Mouse (Mus musculus): ENCODE results near the gene Tjp1. TPM values are rescaled to one million over a fixed set of nuclear protein-coding genes. Genes with fewer than 3 reads are reported as not detected.

The Tjp1 gene
- polyA plus RNA-seq, 1 experiment from 2014 or later, result 19.1 TPM

DNA sequence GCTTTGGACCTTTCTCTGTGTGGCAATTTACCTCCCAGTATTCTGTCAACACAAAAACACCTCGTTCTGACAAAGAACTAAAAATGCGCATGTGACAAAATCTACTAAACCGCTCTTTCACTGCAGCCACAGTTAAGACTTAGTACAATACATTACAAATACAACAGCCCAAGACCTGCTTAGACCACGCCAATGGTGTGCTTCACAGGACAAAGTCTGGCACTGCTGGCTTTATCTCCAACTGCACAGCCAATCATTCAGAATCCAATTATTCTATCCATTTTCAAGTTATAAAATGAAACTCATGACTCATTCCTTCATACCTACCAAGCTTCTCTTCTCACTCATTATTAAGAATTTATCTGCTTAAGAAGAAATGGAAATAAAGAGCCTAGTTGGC, 162.0 kb downstream of the Tjp1 start:
- Histone ChIP-seq H3K9ac (ENCODE audit: low read length) (no peak overlapping the region), H3K4me3 (ENCODE audit: low read depth, low read length) (no peak overlapping the region), H3K9me3 (ENCODE audit: control insufficient read depth, low read length) (no peaks in the 10 kb centered on the region), H3K27me3 (ENCODE audit: control insufficient read depth, insufficient read depth, low read length) (no peaks in the 10 kb centered on the region), H3K4me1 (ENCODE audit: control insufficient read depth, insufficient read depth, low read length) (0 out of 2 replicates have a peak, but pooled peaks cover 2% of the 10 kb centered on the region), H3K36me3 (ENCODE audit: control insufficient read depth, insufficient read depth, low read length) (no peaks in the 10 kb centered on the region), H3K27ac (replicated peaks; ENCODE audit: low read depth, low read length) (no peak overlapping the region), H3K4me2 (ENCODE audit: low read depth, severe bottlenecking) (no peak overlapping the region)
- DNase-seq (ENCODE audit: low spot score) (no peak), ATAC-seq (ENCODE audit: insufficient number of reproducible peaks, low FRiP score, low TSS enrichment, low read depth) (no peak)
- WGBS, result 88% methylated on average over 4 of the region's 4 CpGs

DNA sequence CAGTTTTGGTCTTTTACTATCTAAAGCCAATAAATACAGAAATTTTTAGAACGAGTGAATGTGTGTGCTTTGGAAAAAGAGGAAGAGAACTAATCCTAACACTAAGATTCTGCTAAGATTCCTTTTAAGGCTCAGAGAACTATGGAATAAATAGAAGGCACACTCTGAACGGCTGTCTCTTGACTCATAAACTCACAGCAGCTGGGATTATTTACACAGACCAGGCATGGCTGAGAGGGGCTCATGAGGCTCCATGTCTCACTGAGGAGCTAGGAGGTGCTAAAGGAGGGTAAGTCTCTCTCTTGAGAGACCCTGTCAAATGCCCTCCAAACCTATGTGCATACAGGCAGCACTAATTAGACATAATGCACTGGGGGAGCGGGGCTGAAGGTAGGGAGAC, 167.3 kb downstream of the Tjp1 start:
- Histone ChIP-seq H3K4me3 (ENCODE audit: low read depth, low read length) (no peak overlapping the region), H3K9me3 (ENCODE audit: control insufficient read depth, low read length) (no peaks in the 10 kb centered on the region), H3K27ac (replicated peaks; ENCODE audit: low read depth, low read length) (no peak overlapping the region), H3K4me1 (ENCODE audit: control insufficient read depth, insufficient read depth, low read length) (no peaks in the 10 kb centered on the region; the same call in 1 of the 2 replicates), H3K27me3 (ENCODE audit: control insufficient read depth, insufficient read depth, low read length) (no peaks in the 10 kb centered on the region), H3K4me2 (ENCODE audit: low read depth, severe bottlenecking) (no peak overlapping the region), H3K9ac (ENCODE audit: low read length) (no peak overlapping the region), H3K36me3 (ENCODE audit: control insufficient read depth, insufficient read depth, low read length) (no peaks in the 10 kb centered on the region)
- ATAC-seq (ENCODE audit: insufficient number of reproducible peaks, low FRiP score, low TSS enrichment, low read depth), result no peak
- WGBS, result 55% methylated on average over 3 of the region's 3 CpGs
- DNase-seq (ENCODE audit: low spot score), result no peak

DNA sequence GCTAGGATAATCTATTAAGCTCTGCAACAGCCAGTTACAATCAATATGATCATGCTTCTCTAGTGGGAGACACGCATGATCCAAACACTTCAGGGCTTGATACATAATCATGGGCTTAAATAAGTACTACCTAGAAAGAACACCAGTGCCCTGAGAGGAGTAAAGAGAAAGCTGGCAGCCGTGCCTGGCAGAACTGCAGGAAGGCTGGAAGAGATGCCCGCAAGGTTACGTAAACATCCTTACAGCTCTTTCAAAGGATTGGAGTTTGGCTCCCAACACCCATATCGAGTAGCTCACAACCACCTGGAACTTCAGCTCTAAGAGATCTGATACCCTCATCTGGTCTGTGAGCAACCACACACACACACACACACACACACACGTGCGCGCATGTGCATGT, 167.8 kb downstream of the Tjp1 start:
- Histone ChIP-seq H3K9ac (ENCODE audit: low read length) (no peak overlapping the region), H3K4me3 (ENCODE audit: low read depth, low read length) (no peak overlapping the region), H3K27ac (replicated peaks; ENCODE audit: low read depth, low read length) (no peak overlapping the region), H3K4me1 (ENCODE audit: control insufficient read depth, insufficient read depth, low read length) (no peaks in the 10 kb centered on the region; the same call in 1 of the 2 replicates), H3K27me3 (ENCODE audit: control insufficient read depth, insufficient read depth, low read length) (no peaks in the 10 kb centered on the region), H3K4me2 (ENCODE audit: low read depth, severe bottlenecking) (no peak overlapping the region), H3K9me3 (ENCODE audit: control insufficient read depth, low read length) (no peaks in the 10 kb centered on the region), H3K36me3 (ENCODE audit: control insufficient read depth, insufficient read depth, low read length) (no peaks in the 10 kb centered on the region)
- WGBS, result 81% methylated on average over 8 of the region's 8 CpGs
- ATAC-seq (ENCODE audit: insufficient number of reproducible peaks, low FRiP score, low TSS enrichment, low read depth) (no peak), DNase-seq (ENCODE audit: low spot score) (no peak)

DNA sequence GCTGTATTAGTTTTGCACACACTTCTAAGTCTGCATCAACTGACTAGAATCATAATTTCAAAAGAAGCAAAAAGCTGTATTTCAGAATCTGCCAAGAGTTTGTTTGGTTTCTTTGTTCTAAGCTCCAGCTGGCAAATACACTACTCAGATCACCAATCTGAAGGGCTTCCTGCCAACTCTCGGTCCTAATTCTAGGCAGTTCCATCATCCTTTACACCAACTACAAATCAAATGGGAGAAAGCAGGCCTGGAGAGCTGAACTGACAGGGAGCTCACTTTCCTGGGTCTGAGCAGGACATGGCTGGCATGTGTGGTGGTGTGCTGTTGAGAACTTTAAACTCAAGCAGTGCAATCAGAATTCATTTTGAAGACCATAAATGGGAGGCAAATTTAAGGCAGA, 170.0 kb downstream of the Tjp1 start:
- Histone ChIP-seq H3K4me3 (ENCODE audit: low read depth, low read length) (no peak overlapping the region), H3K9me3 (ENCODE audit: control insufficient read depth, low read length) (no peaks in the 10 kb centered on the region), H3K27me3 (ENCODE audit: control insufficient read depth, insufficient read depth, low read length) (no peaks in the 10 kb centered on the region), H3K36me3 (ENCODE audit: control insufficient read depth, insufficient read depth, low read length) (no peaks in the 10 kb centered on the region), H3K4me2 (ENCODE audit: low read depth, severe bottlenecking) (no peak overlapping the region), H3K9ac (ENCODE audit: low read length) (no peak overlapping the region), H3K27ac (replicated peaks; ENCODE audit: low read depth, low read length) (no peak overlapping the region), H3K4me1 (ENCODE audit: control insufficient read depth, insufficient read depth, low read length) (no peaks in the 10 kb centered on the region; the same call in 1 of the 2 replicates)
- DNase-seq (ENCODE audit: low spot score) (no peak), ATAC-seq (ENCODE audit: insufficient number of reproducible peaks, low FRiP score, low TSS enrichment, low read depth) (no peak)
- 21% methylated on average over 1 of the region's 1 CpGs for WGBS

DNA sequence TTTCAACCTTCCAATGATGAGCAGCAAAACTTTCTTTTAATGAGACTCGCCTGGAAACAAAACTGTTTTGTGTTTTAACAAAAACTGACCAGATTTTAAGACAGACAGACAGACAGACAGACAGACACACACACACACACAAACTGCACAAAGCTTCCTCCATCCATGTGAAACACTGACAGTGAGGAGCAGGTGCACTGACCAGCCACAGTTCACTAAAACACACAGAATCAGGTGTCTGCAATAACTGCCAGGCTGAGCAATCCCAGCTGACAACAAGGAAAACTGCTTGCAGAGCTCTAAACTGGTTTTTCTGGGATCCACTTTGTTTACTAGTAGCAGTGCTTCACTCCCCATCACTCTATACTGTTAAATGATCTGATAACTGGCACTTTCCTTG, 171.4 kb downstream of the Tjp1 start:
- no peak for DNase-seq (ENCODE audit: low spot score)

DNA sequence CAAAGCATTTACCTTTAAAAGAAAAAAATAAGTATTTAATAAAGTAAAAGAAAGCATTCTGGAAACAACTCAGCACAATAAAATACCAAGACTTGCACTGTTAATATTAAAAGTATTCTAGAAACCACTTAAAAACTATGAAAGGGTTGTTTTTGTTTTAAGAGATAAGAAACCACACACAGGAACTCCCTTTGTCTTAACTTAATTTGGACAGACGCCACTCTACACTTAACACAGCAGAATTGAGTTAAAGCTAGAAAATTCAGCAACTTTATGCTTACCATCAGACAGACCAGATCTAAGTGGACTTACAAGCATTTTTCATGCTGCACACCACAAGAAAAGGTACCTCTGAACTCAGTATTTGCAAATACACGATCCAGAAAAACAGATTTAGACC, 172.7 kb downstream of the Tjp1 start:
- H3K9ac ChIP-seq (ENCODE audit: low read length), result no peak overlapping the region
- no peaks in the 10 kb centered on the region for H3K36me3 ChIP-seq (ENCODE audit: control insufficient read depth, insufficient read depth, low read length)
- H3K4me2 ChIP-seq (ENCODE audit: low read depth, severe bottlenecking), result no peak overlapping the region
- no peak overlapping the region for H3K27ac ChIP-seq (replicated peaks; ENCODE audit: low read depth, low read length)
- no peaks in the 10 kb centered on the region for H3K27me3 ChIP-seq (ENCODE audit: control insufficient read depth, insufficient read depth, low read length)
- DNase-seq (ENCODE audit: low spot score) (no peak), ATAC-seq (ENCODE audit: insufficient number of reproducible peaks, low FRiP score, low TSS enrichment, low read depth) (no peak)
- no peaks in the 10 kb centered on the region; the same call in 1 of the 2 replicates for H3K4me1 ChIP-seq (ENCODE audit: control insufficient read depth, insufficient read depth, low read length)
- no peak overlapping the region for H3K4me3 ChIP-seq (ENCODE audit: low read depth, low read length)
- 80% methylated on average over 2 of the region's 2 CpGs for WGBS
- H3K9me3 ChIP-seq (ENCODE audit: control insufficient read depth, low read length), result no peaks in the 10 kb centered on the region

More for the DNA sequence above, 171.4 kb downstream of the Tjp1 start:
- no peak for ATAC-seq (ENCODE audit: insufficient number of reproducible peaks, low FRiP score, low TSS enrichment, low read depth)
- Histone ChIP-seq H3K9ac (ENCODE audit: low read length) (no peak overlapping the region), H3K4me2 (ENCODE audit: low read depth, severe bottlenecking) (no peak overlapping the region), H3K36me3 (ENCODE audit: control insufficient read depth, insufficient read depth, low read length) (no peaks in the 10 kb centered on the region), H3K4me3 (ENCODE audit: low read depth, low read length) (no peak overlapping the region), H3K27me3 (ENCODE audit: control insufficient read depth, insufficient read depth, low read length) (no peaks in the 10 kb centered on the region), H3K27ac (replicated peaks; ENCODE audit: low read depth, low read length) (no peak overlapping the region), H3K9me3 (ENCODE audit: control insufficient read depth, low read length) (no peaks in the 10 kb centered on the region), H3K4me1 (ENCODE audit: control insufficient read depth, insufficient read depth, low read length) (no peaks in the 10 kb centered on the region; the same call in 1 of the 2 replicates)
- 88% methylated on average over 1 of the region's 1 CpGs for WGBS

DNA sequence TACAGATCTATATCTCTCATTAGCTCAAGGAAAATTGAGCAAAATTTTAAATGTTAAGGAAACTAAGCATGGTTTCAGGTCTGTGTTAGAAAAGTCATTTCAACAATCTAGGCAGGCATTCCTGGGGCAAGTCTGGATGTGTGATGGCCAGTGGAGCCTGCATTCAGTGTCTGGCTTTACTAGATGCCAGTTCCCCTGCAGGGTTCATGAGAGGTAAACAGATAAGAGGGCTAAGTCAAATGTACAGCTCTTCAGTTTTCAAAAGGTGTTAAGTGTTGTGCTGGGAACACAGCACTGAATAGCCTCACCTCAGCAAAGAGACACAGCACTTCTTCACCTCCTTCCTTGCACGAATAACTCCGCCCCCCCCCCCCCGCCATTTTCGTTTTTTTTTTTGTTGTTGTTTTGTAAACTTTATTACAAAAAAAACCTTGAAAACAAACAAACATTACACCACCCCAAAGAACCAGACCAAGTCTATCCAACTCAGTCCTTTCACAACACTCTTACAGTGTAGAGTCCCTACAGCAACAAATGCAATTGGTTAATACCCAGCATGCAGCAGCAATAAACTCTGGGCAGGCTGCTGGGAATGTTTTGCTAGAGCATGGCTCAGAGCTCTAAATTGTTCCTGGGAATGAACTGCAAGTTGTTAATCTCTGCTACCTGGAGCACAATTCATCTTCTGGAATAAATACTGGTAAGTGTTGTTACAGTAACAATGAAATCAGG, 177.1 kb downstream of the Tjp1 start:
- H3K27me3 ChIP-seq (ENCODE audit: control insufficient read depth, insufficient read depth, low read length), result no peaks in the 10 kb centered on the region
- no peaks in the 10 kb centered on the region for H3K4me1 ChIP-seq (ENCODE audit: control insufficient read depth, insufficient read depth, low read length)
- no peak overlapping the region for H3K9ac ChIP-seq (ENCODE audit: low read length)
- H3K4me2 ChIP-seq (ENCODE audit: low read depth, severe bottlenecking), result no peak overlapping the region
- H3K36me3 ChIP-seq (ENCODE audit: control insufficient read depth, insufficient read depth, low read length), result no peaks in the 10 kb centered on the region
- no peak overlapping the region for H3K4me3 ChIP-seq (ENCODE audit: low read depth, low read length)
- no peak for ATAC-seq (ENCODE audit: insufficient number of reproducible peaks, low FRiP score, low TSS enrichment, low read depth)
- no peak overlapping the region for H3K27ac ChIP-seq (replicated peaks; ENCODE audit: low read depth, low read length)
- no peaks in the 10 kb centered on the region for H3K9me3 ChIP-seq (ENCODE audit: control insufficient read depth, low read length)
- no peak for DNase-seq (ENCODE audit: low spot score)
- whole genome bisulfite sequencing, result 76% methylated on average over 4 of the region's 4 CpGs

DNA sequence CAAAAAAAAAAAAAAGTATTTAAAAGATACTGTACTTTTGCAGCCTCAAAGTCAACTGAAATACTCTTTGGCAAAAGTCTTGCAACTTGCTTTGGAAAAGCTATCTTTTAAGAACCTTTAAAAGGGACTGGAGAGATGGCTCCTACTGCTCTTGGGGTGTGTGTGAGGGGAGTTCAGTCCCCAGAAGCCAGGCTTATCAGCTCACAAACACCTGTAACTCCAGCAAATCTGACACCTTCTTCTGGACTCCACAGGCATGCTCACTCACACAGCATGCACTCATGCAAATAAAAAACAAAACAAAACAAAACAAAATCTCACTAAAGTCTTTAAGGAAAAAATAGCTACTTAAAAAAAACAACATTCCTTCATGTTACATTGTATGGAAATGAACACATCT, 179.0 kb downstream of the Tjp1 start:
- Histone ChIP-seq H3K9ac (ENCODE audit: low read length) (no peak overlapping the region), H3K27ac (replicated peaks; ENCODE audit: low read depth, low read length) (no peak overlapping the region), H3K4me1 (ENCODE audit: control insufficient read depth, insufficient read depth, low read length) (no peaks in the 10 kb centered on the region), H3K9me3 (ENCODE audit: control insufficient read depth, low read length) (no peaks in the 10 kb centered on the region), H3K4me3 (ENCODE audit: low read depth, low read length) (no peak overlapping the region), H3K27me3 (ENCODE audit: control insufficient read depth, insufficient read depth, low read length) (no peaks in the 10 kb centered on the region), H3K36me3 (ENCODE audit: control insufficient read depth, insufficient read depth, low read length) (no peaks in the 10 kb centered on the region), H3K4me2 (ENCODE audit: low read depth, severe bottlenecking) (no peak overlapping the region)
- ATAC-seq (ENCODE audit: insufficient number of reproducible peaks, low FRiP score, low TSS enrichment, low read depth) (no peak), DNase-seq (ENCODE audit: low spot score) (no peak)

DNA sequence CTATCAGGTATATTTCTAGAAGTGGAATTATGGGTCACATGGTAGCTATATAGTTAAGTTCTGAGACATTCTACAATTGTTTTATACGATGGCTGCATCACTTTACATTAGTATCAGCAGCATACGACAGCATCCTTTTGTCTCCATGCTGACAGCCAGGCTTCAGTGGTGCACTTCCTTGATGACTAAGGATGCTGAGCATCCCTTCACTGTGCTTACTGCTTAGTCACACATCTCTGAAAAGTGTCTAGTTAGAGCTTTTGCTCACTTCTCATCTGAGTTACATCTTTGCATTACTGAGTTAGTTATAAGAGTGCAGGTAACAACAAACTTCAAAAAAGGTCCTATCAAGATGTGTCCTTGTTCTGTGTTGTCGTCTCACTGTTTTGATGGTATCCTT, 182.3 kb downstream of the Tjp1 start:
- H3K27ac ChIP-seq (replicated peaks; ENCODE audit: low read depth, low read length), result no peak overlapping the region
- H3K9ac ChIP-seq (ENCODE audit: low read length), result no peak overlapping the region
- no peak overlapping the region for H3K4me3 ChIP-seq (ENCODE audit: low read depth, low read length)
- ATAC-seq (ENCODE audit: insufficient number of reproducible peaks, low FRiP score, low TSS enrichment, low read depth) (no peak), DNase-seq (ENCODE audit: low spot score) (no peak)
- H3K9me3 ChIP-seq (ENCODE audit: control insufficient read depth, low read length), result no peaks in the 10 kb centered on the region
- no peak overlapping the region for H3K4me2 ChIP-seq (ENCODE audit: low read depth, severe bottlenecking)
- no peaks in the 10 kb centered on the region for H3K27me3 ChIP-seq (ENCODE audit: control insufficient read depth, insufficient read depth, low read length)
- no peaks in the 10 kb centered on the region for H3K4me1 ChIP-seq (ENCODE audit: control insufficient read depth, insufficient read depth, low read length)
- no peaks in the 10 kb centered on the region for H3K36me3 ChIP-seq (ENCODE audit: control insufficient read depth, insufficient read depth, low read length)
- 88% methylated on average over 3 of the region's 3 CpGs for WGBS
